Mouse (Mus musculus): ENCODE measurements around the gene Mlph.

DNA sequence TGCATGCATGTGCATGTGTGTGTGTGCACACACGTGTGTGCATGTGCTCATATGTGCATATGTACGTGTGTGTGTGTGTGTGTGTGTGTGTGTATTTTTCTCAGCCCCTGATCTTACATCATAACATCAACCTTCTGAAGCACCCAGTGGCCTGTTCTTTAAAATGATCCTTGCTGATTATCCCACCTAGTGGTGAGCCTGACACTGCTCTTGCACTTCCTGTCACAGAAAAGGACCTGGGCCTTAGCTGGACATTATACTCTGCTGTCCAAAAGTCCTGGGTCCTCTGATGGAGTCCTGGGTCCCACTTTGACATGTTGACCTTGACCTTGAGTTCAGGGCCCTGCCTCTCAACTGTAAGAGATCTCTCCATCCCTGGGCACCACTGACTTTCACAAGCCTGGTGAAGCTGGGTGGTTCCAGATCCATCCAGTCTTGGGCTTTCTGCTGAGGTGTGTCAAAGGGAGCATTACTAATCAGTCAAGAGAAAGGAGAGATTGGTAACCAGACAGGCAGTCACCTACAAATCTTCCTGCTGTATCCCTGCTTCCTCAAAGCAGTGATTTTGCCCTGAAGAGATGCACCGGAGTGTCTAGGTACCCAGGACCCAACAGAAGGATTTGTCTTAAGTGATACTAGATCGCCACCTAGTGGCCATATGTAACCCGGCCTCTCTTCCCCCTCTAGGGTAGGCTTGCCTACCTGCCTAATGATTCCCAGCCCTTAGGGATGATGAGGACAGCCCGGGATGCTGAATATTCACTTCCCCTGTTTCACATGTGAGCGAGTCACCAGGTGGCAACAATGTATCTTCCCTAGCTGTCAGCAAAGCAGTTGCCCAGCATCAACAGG lies 41.6 kb downstream of the Mlph start:
- TF ChIP-seq CTCF (IDR thresholded peaks at IDR 0.05; ENCODE audit: extremely low read depth, insufficient read depth, low read length) (peak; percentile 82), POLR2A (IDR thresholded peaks at IDR 0.05; ENCODE audit: extremely low read depth, insufficient read depth, low read length) (no peak)
